Mouse (Mus musculus) left cerebral cortex, postnatal 36 days (tissue): ENCODE measurements around the gene Zfp574. TPM values are rescaled to one million over a fixed set of nuclear protein-coding genes. Genes with fewer than 3 reads are reported as not detected.
A peak's percentile ranks its signal among the peaks of the same experiment; 100 is the strongest.

Experiments used
- DNase-seq, 2 experiments: peaks; one replicate each; pipeline ENCODE4 v3.0.0; 2021 to 2022; ENCODE audit warnings: low spot score in 2 of 2, mixed read lengths in 1 of 2
- intact Hi-C: fragments of 180-260 bp; cut with DNase I; formaldehyde crosslinking; loops from one replicate; pipeline ENCODE4 v1.15.1; 2025
- total RNA-seq, 2 experiments: library from RNA; stranded (reverse); gene quantifications; 2 replicates each; pipeline ENCODE4 v1.2.3; 2021

Gene Zfp574
- total RNA-seq, 2 experiments from 2014 or later, result 34.9 to 40.4 TPM

- intact Hi-C loops, result loop anchor here (10.0 kb wide), 1 partner anchor 79 kb away; no protein-coding TSS in a partner anchor
- peak; percentile 75 to 77 for DNase-seq
Measured at GRCm38 (mm10) chr7:25105411-25106160, 33.2 kb downstream of the Zfp574 start.

GRCm38 (mm10) chr7:25106790-25107502, 34.6 kb downstream of the Zfp574 start:
- DNase-seq, result no peak
- intact Hi-C loops, result loop anchor here (10.0 kb wide), 1 partner anchor 78 kb away; no protein-coding TSS in a partner anchor

GRCm38 (mm10) chr7:25109355-25109754, 37.0 kb downstream of the Zfp574 start:
- DNase-seq, result no peak
- intact Hi-C loops, result loop anchor here (10.0 kb wide), 1 partner anchor 75 kb away; no protein-coding TSS in a partner anchor

GRCm38 (mm10) chr7:25110336-25110735, 38.0 kb downstream of the Zfp574 start:
- intact Hi-C loops, result no loop called here
- DNase-seq, result no peak

GRCm38 (mm10) chr7:25112178-25112955, 40.0 kb downstream of the Zfp574 start:
- DNase-seq, result peak in 1 of 2 experiments; percentile 49
- intact Hi-C loops, result no loop called here

GRCm38 (mm10) chr7:25112956-25113603, 40.7 kb downstream of the Zfp574 start:
- intact Hi-C loops, result no loop called here
- no peak for DNase-seq

GRCm38 (mm10) chr7:25120061-25120834, 47.9 kb downstream of the Zfp574 start:
- intact Hi-C loops, result no loop called here
- no peak for DNase-seq

GRCm38 (mm10) chr7:25121240-25121786, 48.9 kb downstream of the Zfp574 start:
- no peak for DNase-seq
- intact Hi-C loops, result no loop called here

- DNase-seq, result no peak
- intact Hi-C loops, result no loop called here
Measured at GRCm38 (mm10) chr7:25125716-25126281, 53.4 kb downstream of the Zfp574 start.

GRCm38 (mm10) chr7:25127971-25128370, 55.6 kb downstream of the Zfp574 start:
- intact Hi-C loops, result no loop called here
- no peak for DNase-seq

GRCm38 (mm10) chr7:25129390-25129979, 57.1 kb downstream of the Zfp574 start:
- no peak for DNase-seq
- intact Hi-C loops, result no loop called here

- DNase-seq, result no peak
- intact Hi-C loops, result no loop called here
Measured at GRCm38 (mm10) chr7:25130565-25130964, 58.2 kb downstream of the Zfp574 start.

- no peak for DNase-seq
- intact Hi-C loops, result no loop called here
Measured at GRCm38 (mm10) chr7:25131247-25131646, 58.9 kb downstream of the Zfp574 start.

- intact Hi-C loops, result no loop called here
- DNase-seq, result no peak
Measured at GRCm38 (mm10) chr7:25132318-25132960, 60.1 kb downstream of the Zfp574 start.
